Mouse (Mus musculus) T-helper 2 cell (primary cell): Measurements from ENCODE around the gene Pigyl.

Source experiments
- in situ Hi-C: fragments of 300-600 bp; cut with MboI, MseI; formaldehyde crosslinking; loops from one replicate; pipeline ENCODE4 v1.15.1; 2025; ENCODE audit warnings: high pct_unique_total_duplicates

Pigyl gene

GRCm38 (mm10) chr9:22188025-22188611, 31.5 kb downstream of the Pigyl start, which contains the start of gene Zfp872:
TSS of gene Zfp872 (plus strand) at chr9:22188090.
- in situ Hi-C loops: no loop called here

- in situ Hi-C loops: no loop called here
These were observed 39.8 kb downstream of the Pigyl start for GRCm38 (mm10) chr9:22196412-22196811.
